Mouse (Mus musculus) liver, adult 2 months (tissue): Measurements from ENCODE around the gene Zmynd11. TPM values are rescaled to one million over a fixed set of nuclear protein-coding genes. Genes with fewer than 3 reads are reported as not detected.

Experiments
- DNase-seq: peaks from one replicate; pipeline ENCODE4 v3.0.0-alpha.2; 2011; ENCODE audit warnings: low read depth, low spot score; ENCODE audit errors: extremely low read depth
- H3K27ac ChIP-seq: fragments of 200-500 bp; replicated peaks from 2 replicates; pipeline ENCODE4 v1.5.1; 2012; ENCODE audit warnings: low read depth, mild to moderate bottlenecking, control low read depth, inconsistent platforms, low read length; ENCODE audit not compliant: insufficient read depth
- H3K27me3 ChIP-seq: fragments of 200-500 bp; 2 replicates; pipeline ENCODE4 v1.6.1; 2012; ENCODE audit warnings: mild to moderate bottlenecking, moderate library complexity, low read length, inconsistent platforms; ENCODE audit not compliant: control insufficient read depth, insufficient read depth
- H3K36me3 ChIP-seq: fragments of 200-500 bp; 2 replicates; pipeline ENCODE4 v1.6.1; 2012; ENCODE audit warnings: low read length, inconsistent platforms; ENCODE audit not compliant: control insufficient read depth, insufficient read depth
- H3K4me1 ChIP-seq: fragments of 200-500 bp; 2 replicates; pipeline ENCODE4 v1.6.1; 2011; ENCODE audit warnings: low read length; ENCODE audit not compliant: control insufficient read depth, insufficient read depth
- H3K4me3 ChIP-seq: fragments of 200-500 bp; 2 replicates; pipeline ENCODE4 v1.5.1; 2011; ENCODE audit warnings: low read depth, mild to moderate bottlenecking, control low read depth, low read length, moderate library complexity; ENCODE audit not compliant: insufficient read depth
- H3K79me2 ChIP-seq: fragments of 200-500 bp; 2 replicates; pipeline ENCODE4 v1.6.1; 2012; ENCODE audit warnings: inconsistent platforms, mild to moderate bottlenecking, low read length, moderate library complexity; ENCODE audit not compliant: control insufficient read depth, insufficient read depth
- H3K9ac ChIP-seq: fragments of 200-500 bp; 2 replicates; pipeline ENCODE4 v1.6.1; 2012; ENCODE audit warnings: low read depth, mild to moderate bottlenecking, control low read depth, inconsistent platforms, low read length
- CTCF ChIP-seq: fragments of 200-500 bp; IDR thresholded peaks from 2 replicates; pipeline ENCODE4 v1.5.1; 2011; ENCODE audit warnings: low read depth, low read length, control low read depth
- POLR2A ChIP-seq: fragments of 200-500 bp; IDR thresholded peaks from 2 replicates; pipeline ENCODE4 v1.6.1; 2011; ENCODE audit warnings: low read length, control low read depth; ENCODE audit not compliant: insufficient read depth; ENCODE audit errors: extremely low read depth
- WGBS: fragments of 180-500 bp; shearing (Covaris S2); methylation state at CpG from one replicate; pipeline ENCODE4 v1.1.7; 2018; 5-methylcytosine and 5-hydroxymethylcytosine counted together
- polyA plus RNA-seq: library from polyadenylated mRNA; depleted of rRNA; stranded (reverse); fragments of >200 nt; gene quantifications from 2 replicates; pipeline ENCODE4 v1.2.3, GENCODE M21; 2012
- total RNA-seq: library from RNA; depleted of rRNA; stranded (reverse); fragments of >200 nt; gene quantifications from 2 replicates; pipeline ENCODE4 v1.2.3, GENCODE M21; 2014

The Zmynd11 gene
- total and polyA plus RNA-seq, 2 experiments: 21.6 to 35.5 TPM

DNA sequence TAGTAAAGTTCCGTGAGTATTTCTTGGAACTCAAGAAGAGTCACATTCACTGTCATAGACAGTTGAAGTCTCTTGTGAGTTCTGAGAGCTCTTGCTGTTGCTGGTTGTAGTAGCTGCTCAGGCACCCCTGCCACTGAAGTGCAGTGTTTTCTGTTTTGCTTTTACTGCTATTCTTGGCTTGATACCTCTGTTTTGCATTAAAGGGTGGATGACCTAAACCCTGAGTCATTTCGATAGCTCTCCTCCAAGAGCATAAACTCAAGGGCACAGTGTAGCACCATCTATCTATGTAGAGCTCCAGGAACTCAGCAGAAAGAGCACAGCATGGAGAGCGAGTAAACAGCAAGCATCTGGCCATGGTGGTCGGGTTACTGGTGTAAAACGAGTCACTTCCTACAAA, 2.1 kb upstream of the Zmynd11 start:
- H3K27ac ChIP-seq: no peak overlapping the region
- TF ChIP-seq CTCF: no peak
- TF ChIP-seq POLR2A: no peak

DNA sequence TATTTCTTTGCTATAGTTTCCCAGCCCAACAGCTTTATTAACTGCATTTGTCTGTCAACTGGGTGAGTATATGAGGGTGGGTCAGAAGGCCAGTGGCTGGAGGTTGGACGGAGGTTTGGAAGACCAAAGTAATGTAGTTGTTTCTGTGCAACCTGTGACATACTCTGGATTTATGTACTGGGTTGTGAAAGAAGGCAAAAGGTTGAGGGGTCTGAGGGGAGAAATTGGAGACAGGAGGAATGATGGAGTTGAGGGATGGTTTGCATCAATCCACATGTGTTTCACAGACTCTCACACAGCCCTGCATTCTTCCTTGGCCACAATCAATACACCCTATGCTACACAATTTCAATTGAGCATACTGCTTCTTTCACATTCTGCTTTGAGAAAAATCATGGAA, 1.4 kb upstream of the Zmynd11 start:
- H3K27ac ChIP-seq: no peak overlapping the region
- TF ChIP-seq CTCF (no peak), POLR2A (no peak)
- H3K79me2 ChIP-seq: peaks cover 9% of the 10 kb centered on the region; the same call in 1 of the 2 replicates
- no peak overlapping the region for H3K9ac ChIP-seq
- H3K36me3 ChIP-seq: no peaks in the 10 kb centered on the region
- H3K27me3 ChIP-seq: no peaks in the 10 kb centered on the region
- no peak for DNase-seq
- H3K4me3 ChIP-seq: no peak overlapping the region
- WGBS: 98% methylated on average over 1 of the region's 1 CpGs
- peaks cover 7% of the 10 kb centered on the region for H3K4me1 ChIP-seq

More for the DNA sequence above, 2.1 kb upstream of the Zmynd11 start:
- no peaks in the 10 kb centered on the region for H3K36me3 ChIP-seq
- H3K4me1 ChIP-seq: peaks cover 5% of the 10 kb centered on the region; the same call in 1 of the 2 replicates
- H3K27me3 ChIP-seq: no peaks in the 10 kb centered on the region
- H3K4me3 ChIP-seq: no peak overlapping the region
- DNase-seq: no peak
- WGBS: 61% methylated on average over 5 of the region's 5 CpGs
- peaks cover 8% of the 10 kb centered on the region; the same call in 1 of the 2 replicates for H3K79me2 ChIP-seq
- H3K9ac ChIP-seq: no peak overlapping the region

DNA sequence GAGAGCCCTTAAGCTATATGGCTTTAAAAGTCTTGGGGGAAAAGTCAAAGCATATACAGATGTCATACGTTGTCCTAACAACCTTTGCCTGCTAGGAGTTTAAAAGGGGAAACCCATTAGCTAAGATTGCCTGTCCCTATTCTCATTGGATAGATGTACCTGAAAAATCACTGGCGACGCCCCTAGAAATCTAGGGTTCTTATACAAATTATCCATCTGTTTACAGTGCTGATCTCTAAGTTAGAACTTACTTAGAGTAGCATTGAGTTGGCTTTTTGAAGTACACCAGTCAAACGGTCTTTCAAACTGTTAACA, 364 bp upstream of the Zmynd11 start:
- 25% methylated on average over 4 of the region's 4 CpGs for WGBS
- H3K79me2 ChIP-seq: peaks cover 10% of the 10 kb centered on the region; the same call in 1 of the 2 replicates

DNA sequence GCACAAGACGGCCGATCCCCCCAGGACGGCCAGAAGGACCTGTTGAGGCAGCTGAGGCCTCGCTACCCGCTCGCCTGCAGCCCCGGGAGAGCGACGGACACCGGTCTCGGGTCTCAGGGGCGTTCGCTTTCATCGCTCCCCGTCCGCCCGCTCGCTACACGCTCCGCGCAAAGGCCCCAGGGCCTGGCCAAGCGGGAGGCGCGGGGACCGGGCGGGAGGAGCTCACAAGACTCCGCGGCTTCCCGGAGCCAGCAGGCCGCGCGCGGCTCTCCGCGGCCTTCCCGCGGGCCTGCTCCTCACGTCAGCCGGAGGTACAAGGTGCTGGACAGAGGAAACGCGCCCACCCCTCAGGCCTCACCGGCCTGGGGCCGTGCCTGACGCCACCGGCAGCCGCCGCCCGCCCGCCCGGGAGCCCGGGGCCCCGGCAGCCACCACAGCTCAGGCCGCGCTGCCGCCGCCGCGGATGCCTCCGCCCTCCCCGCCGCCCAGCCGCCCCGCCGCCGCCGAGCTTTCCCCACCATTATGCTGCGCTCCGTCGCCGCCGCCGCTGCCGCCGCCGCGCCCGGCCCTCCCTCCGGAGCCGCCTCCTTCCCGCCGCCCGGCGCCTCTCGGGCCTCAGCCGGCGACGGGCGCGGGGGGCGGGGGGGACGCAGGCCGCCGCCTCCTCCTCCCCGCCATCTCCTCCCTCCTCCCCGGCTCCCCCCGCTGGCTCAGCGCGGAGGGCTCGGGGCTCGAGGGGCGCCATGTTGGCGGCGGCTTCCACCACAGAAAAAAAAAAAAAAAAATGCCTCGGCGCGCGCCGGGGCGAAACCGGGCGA, 1.1 kb downstream of the Zmynd11 start:
- Histone ChIP-seq H3K36me3 (no peaks in the 10 kb centered on the region), H3K4me1 (peaks cover 8% of the 10 kb centered on the region), H3K27ac (peak overlapping the region; percentile 83), H3K4me3 (peak overlapping the region; percentile 96), H3K27me3 (no peaks in the 10 kb centered on the region), H3K79me2 (peaks cover 16% of the 10 kb centered on the region; the same call in 1 of the 2 replicates), H3K9ac (peak overlapping the region; percentile 99)
- TF ChIP-seq POLR2A (0 out of 2 replicates have a peak, but pooled peaks have one; percentile 20), CTCF (no peak)
- DNase-seq: peak; percentile 47
- WGBS: under 1% methylated on average over 87 of the region's 111 CpGs

More for the DNA sequence above, 364 bp upstream of the Zmynd11 start:
- DNase-seq: no peak
- H3K27me3 ChIP-seq: no peaks in the 10 kb centered on the region
- no peak overlapping the region for H3K9ac ChIP-seq
- H3K27ac ChIP-seq: no peak overlapping the region
- TF ChIP-seq CTCF: no peak
- TF ChIP-seq POLR2A: no peak
- peaks cover 8% of the 10 kb centered on the region for H3K4me1 ChIP-seq
- no peaks in the 10 kb centered on the region for H3K36me3 ChIP-seq
- no peak overlapping the region for H3K4me3 ChIP-seq

DNA sequence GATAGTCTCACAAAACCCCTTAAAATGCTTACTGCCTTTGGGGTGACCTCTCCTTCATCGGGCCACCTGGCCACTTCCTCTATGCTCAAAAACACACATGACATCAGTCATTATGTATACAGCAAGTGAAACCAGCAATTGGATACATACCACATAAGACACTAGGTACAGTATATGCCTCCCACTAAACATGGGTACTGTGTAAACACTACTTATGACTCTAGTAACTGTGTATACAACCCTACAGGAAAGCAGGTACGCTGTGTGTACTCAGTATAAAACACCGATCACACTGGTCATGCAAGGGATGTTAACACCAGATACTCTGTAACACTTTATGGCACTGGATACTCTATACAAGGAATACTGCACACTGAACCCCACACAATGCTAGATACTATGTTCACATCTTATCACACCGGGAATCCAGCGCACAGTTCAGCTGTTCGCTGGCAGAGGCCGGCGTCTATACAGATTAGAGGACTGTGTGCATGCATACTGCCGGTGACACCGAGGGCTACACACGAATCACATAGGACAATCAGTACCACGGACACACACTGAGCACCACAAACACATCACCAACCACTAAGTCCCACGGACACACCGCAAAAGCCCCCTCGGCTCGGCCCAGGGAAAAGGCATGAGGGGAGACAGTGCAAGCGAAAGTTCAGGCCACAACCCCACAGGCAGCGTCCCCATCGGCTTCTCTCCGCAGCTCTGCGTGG, 1.9 kb downstream of the Zmynd11 start:
- Histone ChIP-seq H3K36me3 (no peaks in the 10 kb centered on the region), H3K27me3 (no peaks in the 10 kb centered on the region), H3K4me3 (peak overlapping the region; percentile 96), H3K9ac (peak overlapping the region; percentile 99), H3K79me2 (peaks cover 19% of the 10 kb centered on the region; the same call in 1 of the 2 replicates), H3K4me1 (peaks cover 10% of the 10 kb centered on the region), H3K27ac (peak overlapping the region; percentile 65)
- WGBS: 2% methylated on average over 21 of the region's 21 CpGs
- DNase-seq: peak; percentile 52
- TF ChIP-seq POLR2A (0 out of 2 replicates have a peak, but pooled peaks have one; percentile 12), CTCF (no peak)

DNA sequence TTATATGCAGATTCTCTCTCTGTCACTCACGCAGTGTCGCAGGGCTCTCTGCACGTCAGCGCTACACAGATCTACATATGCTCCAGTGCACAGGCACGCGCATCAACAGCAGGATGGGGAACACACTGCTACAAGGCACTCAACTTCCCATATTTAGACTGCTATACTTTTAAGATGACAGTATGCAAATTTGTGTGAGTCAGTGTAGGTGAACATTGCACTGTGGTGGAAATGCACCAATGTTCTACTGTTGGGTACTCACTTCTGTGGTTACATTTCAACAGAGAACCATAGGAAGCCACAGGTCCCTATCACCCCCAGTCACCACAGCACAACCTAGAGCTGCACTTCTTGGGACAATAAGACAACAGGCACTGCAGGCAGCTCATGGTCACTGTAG, 5.1 kb downstream of the Zmynd11 start:
- H3K79me2 ChIP-seq: peaks cover 31% of the 10 kb centered on the region
- WGBS: 93% methylated on average over 6 of the region's 6 CpGs
- no peak for TF ChIP-seq POLR2A
- TF ChIP-seq CTCF: no peak
- DNase-seq: no peak
- H3K36me3 ChIP-seq: no peaks in the 10 kb centered on the region
- H3K9ac ChIP-seq: no peak overlapping the region
- no peak overlapping the region for H3K27ac ChIP-seq
- H3K27me3 ChIP-seq: no peaks in the 10 kb centered on the region
- no peak overlapping the region for H3K4me3 ChIP-seq
- H3K4me1 ChIP-seq: peaks cover 14% of the 10 kb centered on the region
